Mouse (Mus musculus): ENCODE data around the gene Elp4. TPM values are rescaled to one million over a fixed set of nuclear protein-coding genes. Genes with fewer than 3 reads are reported as not detected.

Gene Elp4
- total RNA-seq, 2 experiments from 2014 or later = 17.7 to 20.1 TPM

DNA sequence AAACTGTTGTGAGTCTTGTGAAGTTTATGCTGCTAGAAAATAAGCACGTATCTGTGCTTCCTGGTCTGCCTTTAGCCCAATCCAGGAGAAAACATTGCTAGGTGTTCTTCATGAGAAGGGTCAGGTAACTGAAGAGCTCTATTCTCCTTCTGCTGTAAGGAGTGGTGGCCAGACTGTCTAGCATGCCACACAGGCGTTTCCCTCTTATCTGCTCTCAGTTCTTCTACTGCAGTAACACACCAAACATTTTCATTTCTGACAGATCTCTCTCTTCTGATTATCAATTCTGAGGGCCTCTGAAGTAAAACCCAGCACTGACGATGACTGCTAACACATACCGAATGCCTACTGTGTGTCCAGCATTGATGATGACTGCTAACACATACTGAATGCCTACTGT is 98.3 kb downstream of the Elp4 start:
- no peak for DNase-seq (ENCODE audit: low spot score in 2 of 2)

DNA sequence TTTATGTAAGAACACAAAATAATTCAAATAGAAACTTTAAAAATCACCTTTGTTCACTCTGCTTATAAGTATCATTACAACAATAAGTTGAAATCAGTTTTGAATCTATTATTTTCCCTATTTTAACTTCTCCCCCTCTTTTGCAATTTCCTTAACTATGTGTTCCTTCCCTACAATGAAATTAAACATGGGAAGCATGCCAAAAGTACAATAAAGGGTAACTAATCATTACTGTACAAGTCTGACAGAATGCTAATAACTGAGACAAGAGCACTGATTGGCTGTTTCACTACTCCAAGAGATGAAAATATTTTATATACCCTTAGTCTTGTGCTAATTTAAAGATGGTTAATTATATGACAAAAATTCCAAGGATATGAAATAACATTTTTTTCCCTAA is 99.2 kb downstream of the Elp4 start:
- no peak for DNase-seq (ENCODE audit: low spot score in 2 of 2)

DNA sequence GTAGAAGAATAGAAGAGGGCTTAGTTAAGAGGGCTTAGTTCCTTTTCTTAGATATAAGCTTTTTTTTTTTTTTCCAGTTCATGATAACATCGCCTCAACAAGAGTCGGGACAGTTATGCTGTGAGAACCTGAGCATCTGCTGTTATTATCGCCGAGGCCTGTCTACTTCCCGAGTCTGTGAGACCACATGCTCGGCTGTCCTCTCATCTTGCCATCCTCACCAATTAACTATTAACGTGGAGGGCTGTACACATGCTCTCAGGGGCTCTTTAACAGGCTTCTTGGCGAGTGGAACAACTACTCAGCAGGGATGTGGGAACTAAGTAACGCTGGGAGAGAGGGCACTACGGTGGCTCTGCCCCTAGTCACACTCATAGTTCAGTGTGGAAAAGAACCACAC is 99.9 kb downstream of the Elp4 start:
- DNase-seq (ENCODE audit: low spot score in 2 of 2) = no peak

DNA sequence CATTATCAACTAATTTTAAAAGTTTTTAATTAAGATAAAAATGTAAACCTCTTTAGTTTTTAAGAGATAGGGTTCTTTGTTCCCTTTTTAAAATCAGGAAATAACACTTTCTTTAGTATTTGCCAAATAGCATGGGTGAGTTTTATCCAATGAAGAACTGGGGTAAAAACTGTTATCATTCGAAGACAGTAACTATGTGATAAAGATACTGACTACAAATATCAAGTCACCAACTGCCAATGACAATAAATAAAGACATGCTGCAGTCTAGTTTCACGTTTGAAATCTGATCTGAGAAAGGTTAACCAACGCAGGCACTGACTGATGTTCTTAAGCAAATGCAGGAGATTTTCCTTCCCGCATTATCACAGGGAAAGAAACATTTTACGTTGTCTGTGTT is 100.9 kb downstream of the Elp4 start:
- no peak for DNase-seq (ENCODE audit: low spot score in 2 of 2)

DNA sequence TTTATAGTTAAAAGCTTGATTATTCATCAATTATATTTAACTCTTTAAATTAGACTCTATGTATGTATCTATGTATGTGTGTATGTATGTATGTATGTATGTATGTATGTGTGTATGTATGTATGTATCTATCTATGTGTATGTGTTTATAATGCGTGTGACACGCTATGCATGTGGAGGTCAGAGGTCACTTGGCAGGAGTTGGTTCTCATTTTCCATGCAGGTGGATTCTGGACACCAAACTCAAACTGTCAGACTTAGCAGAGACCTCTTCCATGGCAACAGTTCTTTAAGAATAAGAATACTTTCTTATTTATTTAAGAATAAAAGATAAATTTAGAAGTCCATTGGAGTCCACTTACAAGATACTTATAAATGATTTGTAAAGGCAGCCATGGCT is 101.5 kb downstream of the Elp4 start:
- DNase-seq (ENCODE audit: low spot score in 2 of 2) = no peak

DNA sequence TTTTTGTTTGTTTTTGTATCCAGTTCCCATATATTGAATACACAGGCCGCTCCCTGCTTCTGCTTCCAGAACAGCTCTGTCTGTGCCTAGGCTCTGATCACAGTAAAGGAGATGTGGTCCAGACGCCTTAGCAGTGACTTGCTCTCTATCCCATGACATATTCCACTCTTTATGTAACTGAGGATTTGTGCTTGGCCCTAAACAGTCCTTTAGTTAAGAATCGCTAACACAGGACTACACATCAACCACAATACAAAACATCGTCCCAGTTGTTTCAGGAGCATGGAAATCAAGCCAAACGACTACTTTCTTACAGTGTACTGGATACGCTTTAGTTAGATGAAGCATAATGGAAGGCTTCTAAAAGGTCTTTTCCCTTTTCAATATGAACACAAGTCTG is 102.8 kb downstream of the Elp4 start:
- DNase-seq (ENCODE audit: low spot score in 2 of 2) = no peak

DNA sequence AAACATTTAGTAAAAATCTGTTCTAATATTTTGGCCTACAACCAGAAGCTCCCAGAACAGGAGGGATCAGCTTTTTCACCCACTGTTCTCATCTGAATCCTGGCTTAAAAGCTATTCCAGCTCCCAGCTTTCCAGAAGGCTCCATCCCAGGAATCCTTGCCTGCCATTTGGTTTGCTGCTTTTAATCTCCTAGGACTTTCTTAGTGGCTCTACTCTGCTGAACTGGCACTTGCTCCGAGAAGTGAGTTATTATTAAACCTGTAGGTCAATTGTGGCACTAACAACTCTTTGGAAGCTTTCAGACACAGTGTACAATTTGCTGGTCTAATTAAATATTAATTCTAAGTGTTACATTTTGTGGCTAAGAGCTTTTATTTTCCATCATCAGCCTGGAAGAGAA is 103.7 kb downstream of the Elp4 start:
- peak in 1 of 2 experiments; percentile 51 for DNase-seq (ENCODE audit: low spot score in 2 of 2)

DNA sequence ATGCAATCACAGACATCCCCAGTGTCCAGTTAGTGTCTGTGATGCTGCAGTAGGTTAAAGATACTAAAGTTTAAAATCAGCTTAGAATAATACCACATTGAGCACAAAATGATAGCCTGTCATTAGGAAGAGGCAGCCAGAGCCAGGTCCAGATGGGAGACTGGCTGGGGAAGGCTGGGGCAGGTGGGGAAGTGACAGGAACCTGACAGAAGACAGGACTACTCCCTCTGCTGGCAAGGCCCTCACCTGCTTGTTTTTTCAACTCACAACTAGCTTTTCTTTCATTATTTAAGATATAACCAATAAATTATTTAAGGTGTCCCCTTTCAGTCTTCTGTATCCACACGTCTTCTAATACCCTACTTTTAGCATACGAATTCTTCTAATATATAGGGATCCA is 104.5 kb downstream of the Elp4 start:
- DNase-seq (ENCODE audit: low spot score in 2 of 2) = peak in 1 of 2 experiments; percentile 16

DNA sequence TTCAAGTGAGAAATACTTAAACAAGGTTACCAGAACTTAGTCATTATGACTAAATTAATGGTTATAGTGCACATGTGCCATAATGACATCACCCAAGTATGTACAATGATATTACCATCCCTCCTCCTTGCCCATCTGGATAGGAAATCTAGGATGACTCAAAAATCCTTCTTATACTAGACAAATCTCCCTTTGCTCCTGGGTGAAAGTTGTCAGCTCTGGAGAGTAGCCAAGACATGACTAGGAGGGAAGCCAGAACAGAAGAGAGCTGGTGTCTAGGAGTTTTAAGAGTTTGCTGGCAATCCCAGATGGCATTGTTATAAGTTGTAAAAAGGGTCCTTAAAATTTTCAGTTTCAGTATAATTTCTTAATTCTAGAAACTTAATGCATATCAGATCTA is 106.5 kb downstream of the Elp4 start:
- DNase-seq (ENCODE audit: low spot score in 2 of 2) = peak in 1 of 2 experiments; percentile 34

DNA sequence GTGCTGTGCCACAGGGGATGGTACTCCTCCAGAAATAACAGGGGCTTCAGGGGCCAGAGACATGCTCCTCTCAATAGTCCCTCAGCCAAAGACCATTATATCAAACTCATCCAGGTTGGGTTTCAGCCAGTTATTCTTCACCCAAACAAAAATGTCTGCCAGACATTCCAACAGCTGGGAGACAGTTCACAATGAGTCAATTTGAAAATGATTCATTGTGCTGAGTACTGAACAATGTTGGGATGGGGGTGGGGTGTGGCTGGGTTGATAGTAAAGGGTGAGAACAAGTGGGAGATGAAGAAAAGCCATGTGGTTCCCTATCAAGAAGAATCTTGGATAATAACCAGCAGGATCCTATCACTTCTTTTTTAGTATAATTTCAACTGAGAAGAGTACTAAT is 108.3 kb downstream of the Elp4 start:
- DNase-seq (ENCODE audit: low spot score in 2 of 2) = no peak

DNA sequence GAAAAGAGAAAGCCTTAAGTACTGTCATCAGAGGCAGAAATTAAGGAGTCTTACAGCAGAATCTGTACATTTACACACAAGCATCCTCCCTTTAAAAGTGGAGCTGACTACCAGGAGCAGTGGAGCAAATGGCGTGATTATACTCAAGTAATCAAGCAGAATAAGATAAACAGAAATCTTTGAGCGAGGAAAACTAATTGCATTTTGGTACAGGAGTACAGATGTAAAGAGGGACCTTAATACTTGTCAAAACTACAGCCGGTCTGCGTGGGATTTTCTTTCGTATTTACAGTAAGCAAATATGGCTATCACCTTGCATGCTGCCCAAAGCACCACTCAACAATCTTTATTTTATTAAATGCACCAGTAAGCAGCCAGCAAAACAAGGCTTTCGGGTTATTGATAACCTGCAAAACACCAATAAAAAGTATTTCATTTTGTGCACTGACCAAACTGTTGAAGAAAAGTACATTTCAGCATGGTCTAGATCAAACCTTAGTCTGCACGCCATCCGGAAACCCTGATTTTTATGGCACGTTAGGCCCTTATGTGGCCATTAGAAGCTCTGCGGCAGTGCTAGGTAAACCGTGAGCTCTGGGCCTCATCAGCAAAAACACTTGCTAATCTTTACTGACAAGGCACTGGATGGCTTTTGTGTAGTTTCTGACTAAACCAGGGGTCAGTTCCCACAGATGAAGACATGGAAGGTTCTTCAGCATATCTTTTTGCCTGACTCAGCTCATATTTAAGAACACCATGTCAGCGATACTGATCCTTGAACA is 111.8 kb downstream of the Elp4 start:
- no peak for DNase-seq (ENCODE audit: low spot score in 2 of 2)

DNA sequence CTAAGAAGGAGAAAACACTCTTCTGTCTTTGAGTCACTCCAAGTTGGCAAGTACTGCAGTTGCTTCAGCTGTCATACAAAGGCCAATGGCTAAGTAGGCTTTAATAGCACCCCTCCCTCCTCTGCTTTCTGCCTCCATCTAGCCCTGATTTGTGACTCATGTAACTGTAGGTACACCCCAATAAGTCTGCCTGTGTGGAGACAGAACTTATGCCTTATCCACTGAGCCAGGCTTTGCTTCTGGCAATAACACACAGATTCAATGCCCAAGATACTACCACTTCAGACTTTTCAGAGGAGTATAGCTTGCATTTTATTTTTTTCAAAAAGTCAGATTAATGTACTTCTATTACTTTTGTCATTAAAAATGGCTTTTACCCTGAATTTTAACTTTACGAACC is 114.4 kb downstream of the Elp4 start:
- no peak for DNase-seq (ENCODE audit: low spot score in 2 of 2)

DNA sequence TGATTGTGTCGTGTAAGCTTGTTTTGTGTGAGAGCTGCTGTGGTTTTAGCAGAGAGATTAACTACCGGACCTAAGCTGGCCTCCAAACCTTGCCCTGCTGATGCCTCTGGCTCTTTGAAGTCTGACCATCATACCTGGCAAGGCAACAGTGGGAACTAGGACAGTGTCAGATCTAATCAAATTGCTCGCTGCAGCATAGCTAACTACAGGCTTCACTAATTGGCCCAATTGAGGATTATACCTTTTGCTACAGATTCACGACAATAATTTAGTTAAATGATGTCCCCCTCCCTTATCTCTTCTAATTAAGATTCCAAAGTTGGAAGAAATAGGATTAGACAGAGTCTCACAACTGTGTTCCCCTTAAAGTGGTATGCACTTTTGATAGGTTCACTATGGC is 116.6 kb downstream of the Elp4 start:
- no peak for DNase-seq (ENCODE audit: low spot score in 2 of 2)

DNA sequence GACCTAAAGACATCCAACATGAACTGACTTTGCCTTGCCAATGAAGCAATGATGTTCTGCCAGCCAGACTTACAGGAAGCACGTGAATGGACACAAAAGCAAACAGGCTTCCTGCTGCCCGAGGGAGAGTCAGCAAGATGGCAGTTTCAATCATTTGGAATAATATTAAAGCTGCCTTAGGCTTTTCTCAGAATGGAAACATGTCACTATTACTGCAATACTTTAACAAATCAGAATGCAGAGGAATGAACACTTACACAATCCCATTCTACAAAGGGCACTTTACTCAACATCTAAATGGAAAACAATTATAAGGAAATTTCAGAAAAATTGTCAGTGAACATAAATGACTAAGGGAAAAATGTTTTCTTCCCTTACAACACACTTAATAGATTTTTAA is 117.4 kb downstream of the Elp4 start:
- no peak for DNase-seq (ENCODE audit: low spot score in 2 of 2)

DNA sequence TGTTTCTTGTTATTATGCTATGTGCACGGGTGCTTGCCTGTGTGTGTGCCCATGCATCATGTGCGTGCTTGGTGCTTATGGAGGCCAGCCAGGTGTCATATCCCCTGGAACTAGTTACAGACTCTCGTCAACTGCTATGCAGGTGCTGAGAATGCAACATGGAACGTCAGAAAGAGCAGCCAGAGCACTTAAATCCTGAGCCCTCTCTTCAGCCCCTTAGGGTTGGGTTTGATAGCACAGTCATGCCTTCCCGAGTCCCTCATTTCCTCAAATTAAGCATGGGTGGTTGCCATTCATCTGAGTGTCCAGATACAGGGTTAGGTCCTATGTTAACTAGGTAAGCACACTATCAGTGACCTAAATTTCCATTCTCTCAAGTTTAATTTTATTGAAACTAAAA is 121.5 kb downstream of the Elp4 start:
- DNase-seq (ENCODE audit: low spot score in 2 of 2) = no peak

DNA sequence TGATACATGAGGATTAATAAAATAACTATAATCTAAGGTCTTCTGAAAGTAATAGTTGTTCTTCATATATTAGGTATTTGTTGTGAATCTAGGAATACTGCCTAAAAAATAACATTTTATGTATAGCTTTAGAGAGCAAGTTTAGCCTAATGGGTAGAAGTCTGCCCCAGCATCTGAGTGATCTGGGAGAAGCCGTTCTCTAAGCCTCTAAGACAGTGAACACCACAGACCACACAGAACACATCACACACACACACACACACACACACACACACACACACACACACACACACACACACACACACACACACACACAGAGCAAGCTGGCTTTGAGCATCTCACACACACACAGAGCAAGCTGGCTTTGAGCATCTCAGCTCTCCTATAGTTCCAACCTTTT is 123.6 kb downstream of the Elp4 start:
- DNase-seq (ENCODE audit: low spot score in 2 of 2) = no peak

DNA sequence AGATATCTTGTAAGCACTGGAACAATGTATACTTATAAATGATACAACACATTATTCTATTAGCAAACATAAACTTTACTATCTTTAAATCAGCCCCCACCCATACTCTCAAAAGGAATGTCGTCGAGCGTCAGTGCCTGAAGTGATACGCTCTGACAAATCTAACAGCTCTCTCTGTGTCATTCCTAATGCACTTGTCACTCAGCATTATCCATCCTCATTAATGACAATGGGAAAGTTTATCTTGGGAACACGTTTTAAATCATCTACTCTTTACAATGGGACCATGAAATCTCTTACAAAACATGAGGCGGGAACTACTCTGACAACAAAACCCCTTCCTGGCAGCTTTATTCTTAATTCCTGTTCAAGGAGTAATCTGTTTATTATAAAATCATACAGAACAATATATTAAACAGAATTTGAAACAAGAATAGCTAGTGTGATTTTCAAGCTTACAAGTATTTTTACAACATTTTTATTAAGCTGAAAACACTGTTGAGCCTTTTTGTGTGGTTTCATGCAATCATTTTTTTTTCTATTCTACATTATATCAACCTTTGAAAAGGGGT is 125.0 kb downstream of the Elp4 start:
- no peak for DNase-seq (ENCODE audit: low spot score in 2 of 2)

DNA sequence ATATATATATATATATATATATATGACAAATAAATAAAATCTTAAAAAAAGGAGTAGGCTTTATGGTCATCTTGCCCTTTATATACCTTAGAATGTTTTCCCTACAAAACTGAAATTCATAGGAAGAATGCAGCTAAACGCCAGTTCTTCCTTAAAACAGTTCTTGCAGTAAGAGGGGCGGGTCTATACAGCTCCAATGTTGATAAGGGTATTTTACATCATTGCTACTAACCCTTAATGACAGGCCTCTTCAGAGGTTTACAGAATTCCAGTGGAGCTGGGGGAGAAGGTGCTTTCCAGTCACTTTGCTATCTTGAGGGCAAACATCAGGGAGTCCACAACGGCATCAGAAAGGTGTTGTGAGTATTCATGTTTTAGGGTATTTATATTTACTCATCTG is 133.1 kb downstream of the Elp4 start:
- no peak for DNase-seq (ENCODE audit: low spot score in 2 of 2)

DNA sequence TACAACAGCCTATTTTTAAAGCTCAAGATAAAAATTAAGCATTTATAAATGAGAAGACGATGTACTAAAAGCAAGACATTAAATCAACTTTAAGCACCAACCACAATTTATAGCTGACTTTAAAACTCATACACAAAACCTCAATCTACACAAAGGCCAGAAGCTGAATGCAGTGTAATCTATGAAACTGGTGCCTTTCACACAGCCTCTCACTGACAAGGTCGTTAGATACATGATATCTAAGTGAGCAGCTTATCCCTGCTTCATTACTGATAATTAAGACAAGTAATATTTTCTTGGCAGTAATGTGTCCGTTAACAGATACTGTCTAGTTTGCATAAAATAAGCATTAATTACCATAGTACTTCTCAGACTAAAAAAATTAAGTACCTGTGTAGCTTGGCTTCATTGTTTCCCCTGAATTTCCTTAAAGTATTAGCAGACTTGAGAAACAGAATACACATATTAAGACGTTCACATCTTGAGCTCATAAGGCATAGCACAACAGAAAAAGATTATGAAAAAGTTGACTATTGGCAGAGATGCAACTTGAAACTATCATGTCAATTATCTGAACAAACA is 134.5 kb downstream of the Elp4 start:
- no peak for DNase-seq (ENCODE audit: low spot score in 2 of 2)

DNA sequence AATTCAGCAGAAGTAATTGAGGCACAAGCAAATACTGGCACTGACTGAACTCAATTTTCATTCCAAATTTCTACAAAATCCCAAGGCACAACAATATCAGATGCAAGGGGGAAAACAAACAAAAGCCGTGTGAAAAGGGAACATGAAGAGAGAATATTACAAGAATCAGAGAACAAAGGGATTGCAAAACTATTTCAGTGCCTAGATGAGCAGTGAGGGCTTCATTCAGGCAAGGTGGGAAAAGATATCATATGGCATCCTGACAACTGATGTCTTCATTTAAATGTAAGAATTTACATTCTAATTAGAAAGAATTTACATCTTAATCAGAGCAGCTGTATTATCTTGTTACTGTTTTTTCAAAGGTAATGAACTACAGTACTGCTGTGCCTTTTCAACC is 150.9 kb downstream of the Elp4 start:
- DNase-seq (ENCODE audit: low spot score in 2 of 2) = no peak

DNA sequence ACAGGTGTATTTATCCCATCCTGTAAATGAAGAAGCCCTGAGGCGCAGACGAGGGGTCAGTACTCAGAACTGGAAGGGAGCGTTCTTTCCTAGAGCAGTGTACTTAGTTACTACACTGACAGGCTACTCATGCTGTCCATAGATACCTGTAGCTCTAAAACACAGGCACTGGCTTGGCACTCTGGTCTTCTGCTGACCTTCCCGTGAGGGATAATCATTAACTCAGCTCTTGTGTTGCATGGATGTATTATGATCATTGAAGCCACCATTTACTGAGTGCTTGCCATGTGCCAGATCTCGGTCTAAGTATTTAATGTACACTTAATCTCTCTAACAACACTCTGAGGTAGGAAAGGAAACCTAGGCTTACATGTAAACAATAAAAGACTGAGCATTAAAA is 155.3 kb downstream of the Elp4 start:
- no peak for DNase-seq (ENCODE audit: low spot score in 2 of 2)

DNA sequence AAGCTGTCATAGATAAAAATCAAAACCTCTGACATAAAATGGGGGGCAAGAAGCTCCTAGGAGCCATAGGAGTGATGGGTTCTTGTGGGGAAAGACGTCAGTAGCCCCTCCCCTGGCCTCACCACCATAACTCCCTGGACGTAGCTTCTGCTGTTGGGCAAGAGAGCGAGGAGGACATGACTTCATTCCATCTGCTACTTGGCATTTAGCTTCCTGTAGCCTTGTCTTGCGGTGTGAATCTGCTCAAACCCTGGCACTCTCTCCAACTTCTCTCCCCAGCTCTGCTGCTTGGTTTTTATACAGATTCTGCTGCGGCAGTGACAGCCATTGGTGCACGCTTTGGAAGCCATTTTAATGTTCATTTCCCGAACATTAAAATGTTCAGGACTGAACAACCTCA is 157.5 kb downstream of the Elp4 start:
- no peak for DNase-seq (ENCODE audit: low spot score in 2 of 2)

DNA sequence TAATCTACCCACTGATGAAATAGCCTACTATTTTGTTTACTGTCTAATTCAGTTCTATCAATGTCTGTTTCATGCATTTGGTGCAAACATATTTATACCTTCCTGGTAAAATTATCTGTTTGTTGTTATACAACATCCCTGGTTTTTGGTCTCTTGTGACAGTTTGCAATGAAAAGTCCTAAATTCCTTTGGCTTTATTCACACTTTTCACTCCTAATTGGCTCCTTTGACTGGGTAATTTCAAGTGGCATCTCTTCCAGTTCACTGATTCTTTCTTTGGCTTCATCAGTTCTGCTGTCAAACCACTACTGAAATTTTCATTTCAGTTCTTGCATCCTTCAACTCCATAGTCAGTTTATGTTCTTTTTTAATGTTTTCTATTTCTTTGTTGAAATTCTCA is 168.2 kb downstream of the Elp4 start:
- no peak for DNase-seq (ENCODE audit: low spot score in 2 of 2)
